Mouse (Mus musculus) c-Kit-positive CD71-positive TER-119-positive erythroid progenitor cells, embryonic 14.5 days (primary cell): ENCODE data around the gene AB124611.
"Not testable (repeated sequence)": the region's sequence is repeated elsewhere in the genome, so short reads cannot be mapped to it uniquely, and the experiment has no call there.

ENCODE experiments used
- DNase-seq: peaks from one replicate; pipeline ENCODE4 v3.0.0-alpha.2; 2013; ENCODE audit warnings: low spot score

The AB124611 gene

DNA sequence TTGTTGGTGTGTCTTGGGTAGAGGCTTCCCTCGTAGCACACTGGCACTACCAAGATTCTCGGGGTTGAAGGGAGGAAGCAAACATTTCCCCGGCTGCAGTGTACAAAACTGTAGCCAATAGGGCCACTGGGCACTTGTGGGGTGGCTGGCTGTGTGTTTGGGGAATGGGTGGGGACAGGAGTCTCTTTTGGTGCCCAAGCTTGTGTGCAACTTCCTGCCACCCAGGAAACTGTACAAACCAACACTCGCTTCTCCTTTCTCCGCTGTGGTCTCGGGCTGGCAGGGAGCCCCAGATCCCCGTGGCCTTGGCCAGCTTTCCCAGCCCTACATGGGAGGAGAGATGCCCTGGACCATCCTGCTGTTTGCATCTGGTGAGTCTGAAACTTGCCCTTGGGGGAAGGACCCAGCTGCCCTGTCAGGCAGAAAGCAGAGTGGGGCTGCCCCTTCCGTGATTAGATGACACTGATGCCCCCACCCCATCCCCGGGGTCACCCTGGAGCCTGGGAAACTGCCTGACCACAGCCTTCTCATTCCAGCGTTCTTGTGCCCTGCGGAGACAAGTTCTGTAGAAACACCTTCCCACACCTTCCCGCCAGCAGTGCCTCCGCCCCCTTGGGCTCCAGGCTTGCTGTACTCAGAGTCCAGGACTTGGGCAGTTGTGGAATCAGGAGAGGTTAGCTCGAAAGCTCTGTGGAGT is at the start of gene AB124611:
AB124611 (plus strand) TSS at position 240 of the 697 bp plus-strand sequence.
- no peak for DNase-seq

GRCm38 (mm10) chr9:21477707-21478106 is 48.3 kb upstream of the AB124611 start:
- DNase-seq: no peak

DNA sequence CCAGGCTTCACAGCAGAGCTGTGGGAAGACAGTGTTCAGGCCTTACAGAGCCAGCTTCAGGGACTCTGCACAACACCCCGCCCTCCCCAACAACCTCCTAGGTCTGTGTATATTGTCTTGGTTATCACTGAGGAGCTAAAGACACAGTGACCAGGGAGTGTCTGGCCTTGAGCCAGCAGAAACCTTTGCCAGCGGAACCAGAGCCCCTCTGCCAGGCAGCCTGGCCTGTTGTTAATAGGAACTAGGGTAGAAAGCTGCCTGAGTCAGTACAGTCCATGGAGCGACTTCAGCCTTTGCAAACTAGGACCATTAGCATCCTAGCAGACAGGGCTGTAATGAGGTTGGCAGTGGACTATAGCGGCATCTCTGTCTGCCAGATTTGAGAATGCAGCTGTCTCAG is 41.9 kb upstream of the AB124611 start:
- no peak for DNase-seq

DNA sequence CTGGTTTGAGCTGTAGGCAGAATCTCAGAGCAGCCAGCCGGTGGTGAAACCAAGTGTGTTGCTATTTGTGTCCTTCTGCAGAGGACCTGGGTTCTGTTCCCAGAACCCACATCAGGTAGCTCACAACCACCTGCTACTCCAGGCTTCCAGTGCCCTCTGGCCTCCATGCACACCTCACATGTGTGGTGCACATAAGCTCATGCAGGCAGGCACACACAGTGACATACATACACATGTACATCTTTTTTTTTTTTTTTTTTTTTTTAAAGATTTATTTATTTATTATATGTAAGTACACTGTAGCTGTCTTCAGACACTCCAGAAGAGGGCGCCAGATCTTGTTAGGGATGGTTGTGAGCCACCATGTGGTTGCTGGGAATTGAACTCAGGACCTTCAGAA is 37.7 kb upstream of the AB124611 start:
- DNase-seq: not testable (repeated sequence)

GRCm38 (mm10) chr9:21490696-21491095 is 35.3 kb upstream of the AB124611 start:
- no peak for DNase-seq

DNA sequence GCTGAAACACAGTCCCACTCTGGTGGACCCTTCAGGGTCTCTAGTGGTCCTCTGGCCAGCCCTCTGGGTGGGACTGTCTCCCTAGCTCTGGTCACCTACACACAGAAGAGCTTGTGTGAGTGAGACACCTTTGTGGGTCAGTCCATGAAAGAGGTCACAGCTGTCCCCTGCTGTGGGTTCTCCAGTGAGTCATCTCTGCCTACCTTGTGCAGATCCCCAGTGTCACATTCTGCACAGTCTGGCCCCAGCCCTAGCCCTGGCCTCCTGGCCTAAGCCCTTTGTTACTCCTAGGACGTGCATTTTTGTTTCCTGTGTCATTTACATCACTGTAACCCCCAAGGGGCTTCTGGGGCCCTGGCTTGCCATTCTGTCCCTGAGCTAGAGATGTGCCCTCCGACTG is 32.1 kb upstream of the AB124611 start:
- no peak for DNase-seq

GRCm38 (mm10) chr9:21494726-21495125 is 31.2 kb upstream of the AB124611 start:
- no peak for DNase-seq

- no peak for DNase-seq
Observed at GRCm38 (mm10) chr9:21496308-21497049, 29.5 kb upstream of the AB124611 start.

- no peak for DNase-seq
Observed at GRCm38 (mm10) chr9:21497050-21497542, 28.9 kb upstream of the AB124611 start.

DNA sequence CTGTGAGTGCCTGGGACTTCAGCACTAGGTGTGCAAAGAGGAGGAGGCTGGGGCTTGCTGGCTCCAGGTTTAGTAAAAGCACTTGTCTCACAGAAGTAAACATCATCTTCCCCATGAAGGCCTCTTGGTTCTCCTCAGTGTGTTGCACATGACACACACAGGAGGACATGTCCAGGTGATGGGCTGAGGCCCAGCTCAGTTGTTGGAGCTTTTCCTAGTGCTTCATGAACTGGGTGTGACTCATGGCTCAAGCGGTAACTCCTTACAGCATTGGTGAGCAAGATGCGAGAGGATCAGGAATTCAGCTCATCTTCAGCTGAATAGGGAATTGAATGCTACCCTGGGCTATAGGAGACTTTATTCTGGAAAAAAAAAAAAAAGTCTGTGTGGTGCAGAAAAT is 28.3 kb upstream of the AB124611 start:
- no peak for DNase-seq

- DNase-seq: no peak
Observed at GRCm38 (mm10) chr9:21498284-21498902, 27.6 kb upstream of the AB124611 start.

DNA sequence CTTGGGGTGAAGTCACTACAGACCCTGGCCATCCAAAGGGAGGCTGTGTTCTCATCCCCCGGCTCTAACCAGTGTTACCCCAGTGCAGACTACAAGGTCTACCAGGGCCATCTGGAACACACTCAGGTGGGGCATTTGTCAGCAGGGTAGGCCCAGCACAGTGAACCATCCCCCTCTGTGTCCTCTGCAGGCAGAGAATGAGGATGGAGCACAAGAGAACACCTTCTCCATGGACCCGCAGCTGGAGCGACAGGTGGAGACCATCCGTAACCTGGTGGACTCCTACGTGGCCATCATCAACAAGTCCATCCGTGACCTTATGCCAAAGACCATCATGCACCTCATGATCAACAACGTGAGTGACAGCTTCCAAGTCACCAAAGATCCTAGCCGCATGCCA is 22.6 kb upstream of the AB124611 start:
- no peak for DNase-seq

DNA sequence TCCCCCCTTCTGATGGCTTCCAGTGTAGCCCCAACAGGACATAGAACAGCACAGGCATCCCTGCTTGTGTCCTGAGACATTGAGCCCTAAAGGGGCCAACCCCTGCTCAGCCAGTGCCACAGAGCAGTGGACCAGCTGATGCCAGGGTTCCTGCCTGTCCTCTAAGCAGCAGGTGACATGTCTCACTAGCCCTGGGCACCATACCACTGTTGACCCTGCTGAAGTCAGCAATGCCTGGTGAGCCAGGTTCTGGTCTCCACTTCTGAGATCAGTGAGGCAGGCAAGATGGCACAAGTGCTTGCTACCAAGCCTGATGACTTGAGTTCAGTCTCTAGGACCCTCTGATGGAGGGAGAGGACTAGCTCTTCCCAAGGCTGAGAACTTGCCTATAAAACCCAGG is 20.2 kb upstream of the AB124611 start:
- no peak for DNase-seq

- no peak for DNase-seq
Observed at GRCm38 (mm10) chr9:21507753-21508430, 18.1 kb upstream of the AB124611 start.

DNA sequence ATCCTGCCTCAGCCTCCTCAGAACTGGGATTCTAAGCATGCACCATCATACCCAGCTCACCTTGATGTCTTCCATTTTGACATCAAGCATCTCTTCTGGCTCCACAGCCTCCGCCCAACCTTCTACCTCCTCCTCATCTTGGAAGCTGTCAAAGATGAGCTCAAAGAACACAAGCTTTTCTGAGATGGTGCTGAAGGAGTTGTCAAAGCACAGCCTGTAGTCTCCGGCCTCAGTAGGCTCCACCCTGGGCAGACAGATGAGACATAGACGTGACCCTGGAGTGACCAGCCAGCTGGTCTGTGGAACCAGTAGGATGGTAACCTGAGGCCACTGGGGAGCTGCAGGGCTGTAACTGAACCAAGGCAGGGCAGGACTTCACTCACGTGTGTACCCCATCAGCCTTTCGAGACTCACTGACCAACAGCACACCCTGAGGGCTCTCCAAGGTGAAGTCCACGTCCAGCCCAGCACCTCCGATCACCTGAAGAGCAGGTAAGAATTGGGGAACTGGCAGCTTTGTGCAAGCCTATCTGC is 17.0 kb upstream of the AB124611 start:
- DNase-seq: peak; percentile 15

- DNase-seq: peak; percentile 92
Observed at GRCm38 (mm10) chr9:21509772-21510688, 15.9 kb upstream of the AB124611 start, which contains the start of gene Tmed1. TSS of gene Tmed1 (minus strand) at chr9:21510252.

GRCm38 (mm10) chr9:21510689-21511015 is 15.3 kb upstream of the AB124611 start:
- no peak for DNase-seq

- DNase-seq: no peak
Observed at GRCm38 (mm10) chr9:21511052-21511451, 14.9 kb upstream of the AB124611 start.

GRCm38 (mm10) chr9:21513466-21513865 is 12.5 kb upstream of the AB124611 start:
- DNase-seq: no peak

DNA sequence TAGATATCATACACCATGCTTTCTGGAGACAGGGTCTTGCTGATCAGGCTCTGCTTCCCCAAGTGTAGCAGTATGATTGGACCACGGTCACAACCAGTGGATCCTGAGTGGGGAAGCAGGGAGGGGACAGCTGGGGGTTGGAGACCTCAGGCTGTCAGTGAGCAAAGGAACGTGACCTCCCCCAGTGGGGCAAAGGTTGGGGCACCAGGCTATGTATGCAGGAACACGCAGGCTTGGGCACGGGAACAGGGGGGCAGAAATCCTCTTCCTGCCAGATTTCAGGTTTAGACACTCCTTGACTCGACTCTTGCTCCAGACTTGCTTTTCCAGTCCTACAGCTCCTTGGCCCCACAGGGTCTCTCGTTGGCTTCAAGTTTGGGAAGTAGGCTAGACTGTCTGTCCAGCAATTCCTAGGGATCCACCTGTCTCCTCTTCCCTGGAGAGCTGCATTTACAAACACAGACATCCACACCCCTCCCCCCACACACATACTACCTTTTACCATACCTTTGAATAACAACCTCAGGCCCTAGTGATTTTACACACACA is 8.0 kb upstream of the AB124611 start:
- DNase-seq: no peak

DNA sequence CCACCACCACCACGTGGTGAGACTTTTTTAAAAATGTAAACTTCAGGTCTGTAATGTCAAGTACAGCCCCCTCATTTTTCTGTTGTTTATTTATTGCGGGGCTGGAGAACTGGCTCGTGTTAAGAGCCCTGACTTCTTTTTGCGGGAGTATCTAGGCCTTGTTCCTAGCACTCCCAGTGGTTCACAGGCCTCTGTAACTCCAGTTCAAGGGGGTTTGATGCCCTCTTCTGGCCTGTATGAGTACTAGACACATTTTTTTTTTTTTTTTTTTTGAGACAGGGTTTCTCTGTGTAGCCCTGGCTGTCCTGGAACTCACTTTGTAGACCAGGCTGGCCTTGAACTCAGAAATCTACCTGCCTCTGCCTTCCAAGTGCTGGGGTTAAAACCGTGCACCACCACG is 7.3 kb upstream of the AB124611 start:
- not testable (repeated sequence) for DNase-seq
